Mouse (Mus musculus): Measurements from ENCODE around the gene Hsd11b2. TPM values are rescaled to one million over a fixed set of nuclear protein-coding genes. Genes with fewer than 3 reads are reported as not detected.
"Not testable (repeated sequence)": the region's sequence is repeated elsewhere in the genome, so short reads cannot be mapped to it uniquely, and the experiment has no call there.

Hsd11b2 gene
- polyA plus RNA-seq, 1 experiment from 2014 or later = 2.5 TPM

GRCm38 (mm10) chr8:105546384-105547350 is 28.1 kb downstream of the Hsd11b2 start:
- no peaks in the 10 kb centered on the region for H3K36me3 ChIP-seq
- no peaks in the 10 kb centered on the region for H3K27me3 ChIP-seq (replicated peaks)
- H3K9me3 ChIP-seq = no peaks in the 10 kb centered on the region
- H3K4me1 ChIP-seq = peaks cover 11% of the 10 kb centered on the region; the same call in 1 of the 2 replicates
- 71% methylated on average over 6 of the region's 6 CpGs for WGBS
- no peak overlapping the region for H3K4me2 ChIP-seq
- ATAC-seq (ENCODE audit: insufficient read depth, low FRiP score, low read depth) = no peak
- no peak overlapping the region for H3K4me3 ChIP-seq (replicated peaks)
- no peak overlapping the region for H3K27ac ChIP-seq
- no peak overlapping the region for H3K9ac ChIP-seq

- Histone ChIP-seq H3K27ac (no peak overlapping the region), H3K36me3 (no peaks in the 10 kb centered on the region), H3K4me2 (no peak overlapping the region), H3K4me1 (peaks cover 5% of the 10 kb centered on the region; the same call in 1 of the 2 replicates), H3K9me3 (no peaks in the 10 kb centered on the region), H3K9ac (no peak overlapping the region), H3K27me3 (replicated peaks) (no peaks in the 10 kb centered on the region), H3K4me3 (replicated peaks) (no peak overlapping the region)
- no peak for ATAC-seq (ENCODE audit: insufficient read depth, low FRiP score, low read depth)
- 93% methylated on average over 1 of the region's 1 CpGs for WGBS
Measured at GRCm38 (mm10) chr8:105549506-105549905, 31.0 kb downstream of the Hsd11b2 start.

- Histone ChIP-seq H3K4me3 (replicated peaks) (no peak overlapping the region), H3K27ac (no peak overlapping the region), H3K4me2 (no peak overlapping the region), H3K9me3 (no peaks in the 10 kb centered on the region), H3K36me3 (no peaks in the 10 kb centered on the region), H3K9ac (no peak overlapping the region), H3K27me3 (replicated peaks) (no peaks in the 10 kb centered on the region), H3K4me1 (peaks cover 2% of the 10 kb centered on the region; the same call in 1 of the 2 replicates)
- ATAC-seq (ENCODE audit: insufficient read depth, low FRiP score, low read depth) = no peak
- WGBS = 73% methylated on average over 2 of the region's 2 CpGs
Measured at GRCm38 (mm10) chr8:105550083-105550482, 31.5 kb downstream of the Hsd11b2 start.

- 85% methylated on average over 2 of the region's 2 CpGs for WGBS
- H3K4me1 ChIP-seq = no peaks in the 10 kb centered on the region
- ATAC-seq (ENCODE audit: insufficient read depth, low FRiP score, low read depth) = no peak
- no peaks in the 10 kb centered on the region for H3K36me3 ChIP-seq
- H3K4me2 ChIP-seq = no peak overlapping the region
- H3K27me3 ChIP-seq (replicated peaks) = no peaks in the 10 kb centered on the region
- no peak overlapping the region for H3K4me3 ChIP-seq (replicated peaks)
- H3K9me3 ChIP-seq = no peaks in the 10 kb centered on the region
- no peak overlapping the region for H3K9ac ChIP-seq
- no peak overlapping the region for H3K27ac ChIP-seq
Measured at GRCm38 (mm10) chr8:105552032-105552431, 33.5 kb downstream of the Hsd11b2 start.

GRCm38 (mm10) chr8:105552824-105553223 is 34.3 kb downstream of the Hsd11b2 start:
- H3K4me1 ChIP-seq = no peaks in the 10 kb centered on the region
- ATAC-seq (ENCODE audit: insufficient read depth, low FRiP score, low read depth) = no peak
- H3K27me3 ChIP-seq (replicated peaks) = no peaks in the 10 kb centered on the region
- H3K4me2 ChIP-seq = no peak overlapping the region
- no peak overlapping the region for H3K4me3 ChIP-seq (replicated peaks)
- WGBS = 73% methylated on average over 1 of the region's 1 CpGs
- H3K9ac ChIP-seq = no peak overlapping the region
- no peak overlapping the region for H3K27ac ChIP-seq
- no peaks in the 10 kb centered on the region for H3K36me3 ChIP-seq
- H3K9me3 ChIP-seq = no peaks in the 10 kb centered on the region

GRCm38 (mm10) chr8:105554087-105554486 is 35.5 kb downstream of the Hsd11b2 start:
- Histone ChIP-seq H3K36me3 (no peaks in the 10 kb centered on the region), H3K27ac (no peak overlapping the region), H3K4me1 (no peaks in the 10 kb centered on the region), H3K4me2 (no peak overlapping the region), H3K9me3 (no peaks in the 10 kb centered on the region), H3K9ac (no peak overlapping the region), H3K27me3 (replicated peaks) (no peaks in the 10 kb centered on the region), H3K4me3 (replicated peaks) (no peak overlapping the region)
- peak; percentile 52; the same call in 1 of the 2 replicates for ATAC-seq (ENCODE audit: insufficient read depth, low FRiP score, low read depth)

GRCm38 (mm10) chr8:105555230-105555629 is 36.7 kb downstream of the Hsd11b2 start:
- no peak; the same call in 1 of the 2 replicates for ATAC-seq (ENCODE audit: insufficient read depth, low FRiP score, low read depth)
- no peaks in the 10 kb centered on the region for H3K9me3 ChIP-seq
- no peak overlapping the region for H3K9ac ChIP-seq
- no peak overlapping the region for H3K4me2 ChIP-seq
- WGBS = 78% methylated on average over 3 of the region's 3 CpGs
- H3K4me3 ChIP-seq (replicated peaks) = no peak overlapping the region
- H3K4me1 ChIP-seq = no peaks in the 10 kb centered on the region
- H3K27ac ChIP-seq = no peak overlapping the region
- H3K36me3 ChIP-seq = no peaks in the 10 kb centered on the region
- no peaks in the 10 kb centered on the region for H3K27me3 ChIP-seq (replicated peaks)

GRCm38 (mm10) chr8:105562863-105563262 is 44.3 kb downstream of the Hsd11b2 start:
- 85% methylated on average over 3 of the region's 3 CpGs for WGBS
- Histone ChIP-seq H3K9me3 (no peaks in the 10 kb centered on the region), H3K9ac (no peak overlapping the region), H3K4me1 (peaks cover 24% of the 10 kb centered on the region), H3K27me3 (replicated peaks) (no peaks in the 10 kb centered on the region), H3K4me3 (replicated peaks) (no peak overlapping the region), H3K36me3 (no peaks in the 10 kb centered on the region), H3K4me2 (no peak overlapping the region), H3K27ac (no peak overlapping the region)
- ATAC-seq (ENCODE audit: insufficient read depth, low FRiP score, low read depth) = no peak

- H3K9me3 ChIP-seq = no peaks in the 10 kb centered on the region
- H3K4me3 ChIP-seq (replicated peaks) = no peak overlapping the region
- no peaks in the 10 kb centered on the region for H3K27me3 ChIP-seq (replicated peaks)
- no peak overlapping the region for H3K9ac ChIP-seq
- ATAC-seq (ENCODE audit: insufficient read depth, low FRiP score, low read depth) = no peak
- H3K4me1 ChIP-seq = peaks cover 24% of the 10 kb centered on the region
- H3K4me2 ChIP-seq = peak overlapping the region; percentile 17; the same call in 1 of the 2 replicates
- no peaks in the 10 kb centered on the region for H3K36me3 ChIP-seq
- 77% methylated on average over 1 of the region's 1 CpGs for WGBS
- H3K27ac ChIP-seq = no peak overlapping the region
Measured at GRCm38 (mm10) chr8:105563871-105564270, 45.3 kb downstream of the Hsd11b2 start.

- not testable (repeated sequence) for H3K27me3 ChIP-seq (replicated peaks); H3K36me3 ChIP-seq; H3K27ac ChIP-seq; H3K9me3 ChIP-seq; ATAC-seq (ENCODE audit: insufficient read depth, low FRiP score, low read depth)
- 73% methylated on average over 9 of the region's 9 CpGs for WGBS
- H3K4me1 ChIP-seq = peaks cover 24% of the 10 kb centered on the region
- peak overlapping the region; percentile 80; the same call in 1 of the 2 replicates for H3K9ac ChIP-seq
- H3K4me2 ChIP-seq = peak overlapping the region; percentile 89
- H3K4me3 ChIP-seq (replicated peaks) = peak overlapping the region; percentile 85
Measured at GRCm38 (mm10) chr8:105564573-105565229, 46.1 kb downstream of the Hsd11b2 start.

- under 1% methylated on average over 31 of the region's 31 CpGs for WGBS
- Histone ChIP-seq H3K9me3 (no peaks in the 10 kb centered on the region), H3K36me3 (no peaks in the 10 kb centered on the region), H3K4me3 (replicated peaks) (peak overlapping the region; percentile 85), H3K9ac (peak overlapping the region; percentile 80), H3K27ac (peak overlapping the region; percentile 70), H3K4me2 (peak overlapping the region; percentile 89), H3K4me1 (peaks cover 24% of the 10 kb centered on the region), H3K27me3 (replicated peaks) (no peaks in the 10 kb centered on the region)
- ATAC-seq (ENCODE audit: insufficient read depth, low FRiP score, low read depth) = peak; percentile 61
Measured at GRCm38 (mm10) chr8:105565401-105565881, 46.9 kb downstream of the Hsd11b2 start.

Measured in stomach, embryonic 15.5 days (tissue).